Mouse (Mus musculus) splenic B cell, adult 2 months (primary cell): Measurements from ENCODE around the gene Tango6.
A peak's percentile ranks its signal among the peaks of the same experiment; 100 is the strongest.

Experiments used
- DNase-seq: peaks from one replicate; pipeline ENCODE4 v3.0.0-alpha.2; 2011; ENCODE audit warnings: low read depth, low spot score
- H3K27me3 ChIP-seq: 2 replicates; pipeline ENCODE4 v1.6.1; 2012; ENCODE audit warnings: mild to moderate bottlenecking, low read length, moderate library complexity, mixed read lengths; ENCODE audit not compliant: control insufficient read depth, poor library complexity, insufficient read depth, severe bottlenecking
- H3K36me3 ChIP-seq: 2 replicates; pipeline ENCODE4 v1.6.1; 2012; ENCODE audit warnings: mild to moderate bottlenecking, low read length, moderate library complexity, mixed read lengths; ENCODE audit not compliant: control insufficient read depth, poor library complexity, insufficient read depth, severe bottlenecking

Gene Tango6

DNA sequence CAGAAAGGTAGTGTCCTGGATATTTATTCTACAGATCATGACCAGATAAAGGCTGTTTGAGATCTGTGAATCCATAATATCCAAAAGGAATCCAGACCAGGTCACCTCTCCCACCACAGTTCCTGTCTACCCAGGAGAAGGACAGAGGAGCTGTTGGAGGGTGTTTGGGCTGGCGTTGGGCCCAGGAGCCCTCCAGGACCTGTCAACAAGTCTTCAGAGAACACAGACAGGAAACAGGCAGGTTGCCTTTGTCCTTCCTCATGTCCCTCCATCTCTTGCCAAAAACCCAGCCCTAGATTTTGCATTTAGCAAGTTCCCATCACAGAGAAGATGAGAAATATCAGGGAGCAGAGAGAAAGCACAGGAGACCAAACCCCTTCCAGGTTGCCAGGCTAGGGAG, 152.0 kb downstream of the Tango6 start:
- no peak for DNase-seq
- Histone ChIP-seq H3K27me3 (no peaks in the 10 kb centered on the region), H3K36me3 (no peaks in the 10 kb centered on the region)

- DNase-seq: no peak
- Histone ChIP-seq H3K36me3 (no peaks in the 10 kb centered on the region), H3K27me3 (no peaks in the 10 kb centered on the region)
These were observed 153.7 kb downstream of the Tango6 start for GRCm38 (mm10) chr8:106836525-106836924.

- no peak for DNase-seq
- H3K36me3 ChIP-seq: no peaks in the 10 kb centered on the region
- H3K27me3 ChIP-seq: no peaks in the 10 kb centered on the region
These were observed 155.9 kb downstream of the Tango6 start for GRCm38 (mm10) chr8:106838803-106839202.

- H3K36me3 ChIP-seq: no peaks in the 10 kb centered on the region
- H3K27me3 ChIP-seq: no peaks in the 10 kb centered on the region
- no peak for DNase-seq
These were observed 156.5 kb downstream of the Tango6 start for GRCm38 (mm10) chr8:106839209-106840001.

GRCm38 (mm10) chr8:106850034-106850433, 167.2 kb downstream of the Tango6 start:
- DNase-seq: no peak
- no peaks in the 10 kb centered on the region for H3K36me3 ChIP-seq

DNA sequence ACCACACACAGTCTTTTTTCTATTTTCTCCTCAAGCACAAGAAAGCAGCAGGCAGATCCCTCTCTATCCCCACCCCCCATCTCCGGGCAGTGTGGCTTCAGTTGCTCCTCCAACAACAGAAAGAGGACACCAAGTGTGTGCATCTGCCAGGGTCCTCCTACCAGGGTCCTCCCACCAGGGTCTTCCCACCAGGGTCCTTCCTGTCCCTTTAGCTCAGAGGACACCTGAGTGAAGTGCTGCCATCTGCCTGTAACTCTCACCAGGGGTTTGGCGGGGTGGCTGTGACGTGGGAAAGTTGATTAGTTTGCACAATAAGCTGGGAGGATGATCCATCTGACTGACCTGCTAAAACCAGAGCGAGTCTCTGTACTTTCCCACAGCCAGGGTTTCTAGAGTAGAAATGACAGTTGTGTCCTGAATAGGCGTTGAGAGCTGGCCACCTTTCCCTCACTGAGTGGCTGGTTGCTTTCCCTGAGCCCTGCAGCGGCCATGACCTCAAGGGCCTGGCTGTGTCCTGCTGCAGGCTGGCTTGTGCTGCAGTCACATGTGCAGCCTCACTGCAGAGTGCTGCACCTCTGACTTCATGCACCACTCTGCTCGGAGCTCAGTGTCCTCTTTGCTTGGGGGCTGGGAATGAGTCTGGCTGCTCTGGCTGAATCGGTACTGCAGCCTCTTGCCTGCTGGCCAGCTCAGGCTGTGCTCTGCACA, 171.8 kb downstream of the Tango6 start:
- Histone ChIP-seq H3K27me3 (no peaks in the 10 kb centered on the region), H3K36me3 (no peaks in the 10 kb centered on the region)
- DNase-seq: no peak

More at GRCm38 (mm10) chr8:106850034-106850433, 167.2 kb downstream of the Tango6 start:
- H3K27me3 ChIP-seq: no peaks in the 10 kb centered on the region

- H3K27me3 ChIP-seq: no peaks in the 10 kb centered on the region
- no peak for DNase-seq
These were observed 172.3 kb downstream of the Tango6 start for GRCm38 (mm10) chr8:106855242-106855562.

DNA sequence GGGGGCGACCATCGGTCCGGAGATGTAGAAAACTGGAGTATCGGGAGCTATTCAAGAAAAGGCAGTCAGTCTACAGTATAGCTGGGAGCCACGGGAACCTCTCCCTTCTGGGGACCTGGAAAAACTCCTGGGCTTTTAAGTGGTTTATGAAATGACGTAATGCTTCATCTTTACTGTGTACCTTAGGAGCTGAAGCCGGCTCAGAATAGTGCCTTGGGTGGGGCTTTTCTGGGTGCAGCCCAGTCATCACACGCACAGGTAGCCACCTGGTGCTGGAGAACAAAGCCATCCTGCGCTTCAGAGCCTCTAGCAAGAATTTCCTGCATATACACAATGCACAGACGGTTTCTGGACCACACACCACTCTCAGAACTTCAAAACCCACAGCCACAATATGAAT, 180.0 kb downstream of the Tango6 start:
- no peaks in the 10 kb centered on the region for H3K36me3 ChIP-seq
- no peak for DNase-seq
- no peaks in the 10 kb centered on the region for H3K27me3 ChIP-seq

More at GRCm38 (mm10) chr8:106855242-106855562, 172.3 kb downstream of the Tango6 start:
- no peaks in the 10 kb centered on the region for H3K36me3 ChIP-seq

- Histone ChIP-seq H3K27me3 (no peaks in the 10 kb centered on the region), H3K36me3 (no peaks in the 10 kb centered on the region)
- no peak for DNase-seq
These were observed 182.5 kb downstream of the Tango6 start for GRCm38 (mm10) chr8:106865354-106865753.

DNA sequence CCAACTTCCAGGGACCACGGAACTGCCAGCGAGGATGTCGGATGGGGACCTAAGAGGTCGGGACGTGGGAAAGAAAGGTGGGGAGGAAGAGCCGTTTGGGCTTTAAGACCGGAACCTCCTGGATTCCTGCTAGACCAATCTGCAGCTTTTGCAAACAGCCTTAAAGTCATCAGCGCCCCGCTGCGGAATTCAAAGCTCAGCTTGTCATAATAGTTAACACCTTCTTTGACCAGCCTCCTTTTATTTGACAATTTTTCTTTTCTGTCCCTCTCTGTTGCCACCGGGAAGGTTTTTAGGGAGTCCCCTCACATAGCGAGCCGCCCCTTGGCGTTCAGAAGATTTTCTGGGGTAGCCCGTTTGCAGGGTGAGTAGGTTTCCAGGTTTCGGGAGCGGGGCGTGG, 187.2 kb downstream of the Tango6 start, which contains the start of gene Has3:
TSS of gene Has3 (plus strand) at position 192 of the 400 bp plus-strand sequence.
- no peak for DNase-seq
- no peaks in the 10 kb centered on the region for H3K27me3 ChIP-seq
- no peaks in the 10 kb centered on the region for H3K36me3 ChIP-seq

DNA sequence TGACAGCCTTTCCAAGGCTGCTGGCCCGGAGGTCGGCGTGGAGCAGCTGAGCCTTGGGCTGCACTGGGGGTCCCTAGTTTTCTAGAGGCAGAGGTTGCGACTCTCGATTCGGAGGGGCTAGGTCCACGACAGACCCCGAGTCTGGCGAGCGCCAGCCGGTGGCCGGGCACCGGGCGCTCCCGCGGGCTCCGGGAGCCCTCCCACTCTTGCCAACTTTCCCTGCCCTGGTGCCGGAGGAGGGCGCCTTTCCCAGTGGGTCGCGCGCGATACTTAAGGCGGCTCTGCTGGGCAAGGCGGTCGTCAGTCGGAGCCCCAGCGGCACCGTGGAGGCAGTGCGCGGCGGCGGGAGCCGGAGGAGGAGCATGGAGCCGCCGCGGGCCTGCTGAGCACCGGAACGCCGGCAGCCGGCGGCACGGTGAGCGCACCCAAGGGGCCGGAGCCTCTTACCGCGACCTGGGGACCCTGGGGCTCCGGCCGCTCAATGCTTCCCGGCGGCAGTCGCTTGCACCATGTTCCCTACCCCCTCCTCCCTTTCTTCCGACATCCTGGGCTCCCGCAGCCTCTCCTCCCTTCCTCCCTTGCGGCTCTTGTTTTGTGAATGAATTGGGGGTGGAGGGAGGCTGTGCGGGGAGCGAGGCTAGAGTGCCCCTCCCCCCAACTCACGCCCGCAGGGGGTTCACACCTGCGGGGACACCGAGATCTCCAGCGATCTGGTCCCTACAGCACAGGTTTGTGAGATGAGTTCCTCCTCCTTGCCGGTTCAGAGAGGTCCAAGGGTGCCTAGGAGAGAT, 187.9 kb downstream of the Tango6 start:
- Histone ChIP-seq H3K36me3 (no peaks in the 10 kb centered on the region), H3K27me3 (no peaks in the 10 kb centered on the region)
- DNase-seq: peak; percentile 21

DNA sequence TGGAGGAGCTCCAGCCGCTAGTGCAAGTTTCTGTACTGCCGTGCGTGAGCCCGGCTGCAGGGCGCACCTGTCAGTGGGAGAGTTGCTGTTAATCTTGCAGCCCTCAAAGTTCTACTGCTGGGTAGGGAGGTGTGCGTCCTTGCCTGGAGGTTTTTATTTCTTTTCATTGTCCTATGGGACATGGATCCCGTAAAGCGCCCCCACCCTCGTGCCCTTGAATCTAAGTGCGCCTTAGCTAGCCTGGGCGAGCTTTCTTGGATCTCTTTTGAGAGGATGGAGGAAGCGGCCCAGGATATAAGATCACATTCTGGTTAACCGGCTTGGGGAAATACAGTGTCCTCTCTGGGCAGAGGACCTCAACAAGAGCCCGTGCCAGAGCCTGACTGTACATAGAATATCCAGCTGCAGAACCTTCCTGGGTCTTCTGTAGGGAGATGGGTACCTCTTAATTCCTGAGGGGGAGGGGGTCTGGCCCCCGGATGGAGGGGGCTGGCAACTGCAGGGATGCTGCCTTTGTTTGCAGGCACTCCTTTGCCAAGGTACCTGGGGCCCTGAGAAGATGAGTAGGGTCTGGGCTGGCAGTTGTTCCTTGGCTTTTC, 188.6 kb downstream of the Tango6 start:
- no peak for DNase-seq
- H3K27me3 ChIP-seq: no peaks in the 10 kb centered on the region
- H3K36me3 ChIP-seq: no peaks in the 10 kb centered on the region

DNA sequence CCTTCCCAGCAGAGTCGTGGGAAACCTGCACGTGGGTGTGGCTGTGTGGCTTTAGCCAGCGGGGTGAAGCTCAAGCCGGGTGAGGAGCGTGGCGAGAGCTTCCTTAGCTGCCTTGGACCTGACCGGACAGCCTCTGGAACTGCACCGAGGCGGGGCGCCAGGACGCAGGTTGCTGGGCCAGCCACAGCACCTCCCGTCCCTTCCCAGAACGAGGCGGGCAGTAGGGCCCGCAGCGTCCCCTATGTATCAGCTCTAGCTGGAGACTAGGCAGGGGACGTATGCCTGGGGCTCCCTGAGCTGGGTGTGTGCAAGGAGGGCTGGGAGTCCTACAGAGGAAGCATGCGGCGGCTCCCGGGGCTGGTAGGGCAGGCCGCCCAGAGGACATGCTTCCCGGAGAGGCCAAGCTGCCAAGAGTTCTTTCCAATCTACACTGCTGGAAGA, 189.1 kb downstream of the Tango6 start:
- H3K36me3 ChIP-seq: no peaks in the 10 kb centered on the region
- DNase-seq: no peak
- no peaks in the 10 kb centered on the region for H3K27me3 ChIP-seq

DNA sequence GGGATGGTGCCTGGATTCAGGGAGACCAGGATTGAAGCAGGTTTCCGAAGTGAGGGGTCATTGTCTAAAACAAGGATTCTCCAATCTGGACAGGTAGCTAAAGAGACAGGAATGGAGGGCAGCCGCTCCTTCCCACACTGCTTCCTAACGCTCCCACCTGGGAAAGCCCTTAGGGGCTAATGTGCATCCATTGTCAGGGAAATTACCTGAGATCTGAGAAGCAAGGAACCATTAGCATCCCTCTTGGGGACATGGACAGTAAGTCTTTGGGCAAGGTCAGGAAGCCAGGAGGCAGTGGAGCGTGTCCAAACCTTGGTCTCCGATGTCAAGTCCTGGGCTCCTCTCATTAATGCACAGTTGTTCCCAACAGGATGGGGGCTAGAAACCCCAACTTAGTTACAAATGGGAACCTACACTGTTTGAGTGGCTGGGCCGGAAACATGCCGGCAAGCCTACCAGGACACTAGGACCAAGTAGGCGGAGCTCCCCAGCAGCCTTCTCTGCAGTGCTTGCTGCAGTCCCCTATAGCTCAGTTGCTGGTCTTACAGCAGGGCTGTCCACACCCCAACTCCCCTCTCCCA, 189.7 kb downstream of the Tango6 start:
- DNase-seq: no peak
- Histone ChIP-seq H3K36me3 (no peaks in the 10 kb centered on the region), H3K27me3 (no peaks in the 10 kb centered on the region)
